Mouse (Mus musculus) thymus, adult 2 months (tissue): ENCODE measurements around the gene Ttc23. TPM values are rescaled to one million over a fixed set of nuclear protein-coding genes. Genes with fewer than 3 reads are reported as not detected.

ENCODE experiments used
- DNase-seq: peaks from one replicate; pipeline ENCODE4 v3.0.0; 2021
- H3K27ac ChIP-seq: fragments of 200-500 bp; 2 replicates; pipeline ENCODE4 v1.5.1; 2012; ENCODE audit warnings: low read length, control low read depth; ENCODE audit not compliant: control insufficient read depth, insufficient read depth
- H3K27me3 ChIP-seq: fragments of 200-500 bp; 2 replicates; pipeline ENCODE4 v1.6.1; 2012; ENCODE audit warnings: mild to moderate bottlenecking, low read length, moderate library complexity, mixed read lengths; ENCODE audit not compliant: control insufficient read depth, insufficient read depth
- H3K36me3 ChIP-seq: fragments of 200-500 bp; 2 replicates; pipeline ENCODE4 v1.6.1; 2012; ENCODE audit warnings: mild to moderate bottlenecking, low read length, moderate library complexity; ENCODE audit not compliant: control insufficient read depth, insufficient read depth
- H3K4me1 ChIP-seq: fragments of 200-500 bp; replicated peaks from 2 replicates; pipeline ENCODE4 v1.6.1; 2012; ENCODE audit warnings: low read length; ENCODE audit not compliant: control insufficient read depth, insufficient read depth
- H3K4me3 ChIP-seq: fragments of 200-500 bp; 2 replicates; pipeline ENCODE4 v1.5.1; 2012; ENCODE audit warnings: mild to moderate bottlenecking, low read length, control low read depth, moderate library complexity; ENCODE audit not compliant: control insufficient read depth, insufficient read depth
- CTCF ChIP-seq: fragments of 200-500 bp; IDR thresholded peaks from 2 replicates; pipeline ENCODE4 v1.5.1; 2012; ENCODE audit warnings: mild to moderate bottlenecking, control low read depth, low read length, moderate library complexity, borderline replicate concordance; ENCODE audit not compliant: control insufficient read depth, poor library complexity, insufficient read depth; ENCODE audit errors: extremely low read depth
- POLR2A ChIP-seq: fragments of 200-500 bp; IDR thresholded peaks from 2 replicates; pipeline ENCODE4 v1.6.1; 2012; ENCODE audit warnings: mild to moderate bottlenecking, low read length, control low read depth, moderate library complexity; ENCODE audit not compliant: control insufficient read depth, poor library complexity, insufficient read depth; ENCODE audit errors: extremely low read depth
- WGBS: fragments of 180-500 bp; shearing (Covaris S2); methylation state at CpG from one replicate; pipeline ENCODE4 v1.1.7; 2018; 5-methylcytosine and 5-hydroxymethylcytosine counted together
- polyA plus RNA-seq: library from polyadenylated mRNA; depleted of rRNA; stranded (reverse); fragments of >200 nt; gene quantifications from 2 replicates; pipeline ENCODE4 v1.2.3, GENCODE M21; 2012

Ttc23 gene
- polyA plus RNA-seq, 1 experiment, result 4.5 TPM

DNA sequence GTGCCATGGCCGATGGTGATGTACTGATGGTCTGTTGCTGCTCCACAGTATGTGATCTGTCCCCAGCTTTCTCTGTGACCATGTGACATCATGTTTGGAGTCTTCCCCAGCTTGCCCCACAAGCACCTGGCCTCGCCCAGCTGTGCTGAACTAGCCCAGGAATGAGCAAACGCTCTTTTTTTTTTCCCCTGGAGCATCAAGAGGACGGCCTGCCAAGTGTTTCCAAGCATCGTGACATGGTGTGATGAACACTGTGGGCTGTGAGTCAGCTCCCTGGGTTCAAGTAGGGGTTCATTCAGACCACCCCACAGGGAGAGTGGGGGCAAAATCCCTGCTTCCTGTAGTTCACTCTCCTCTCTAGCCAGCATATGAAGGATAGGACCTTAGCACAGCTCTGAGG is 26.4 kb downstream of the Ttc23 start:
- no peaks in the 10 kb centered on the region for H3K4me1 ChIP-seq
- H3K4me3 ChIP-seq, result no peak overlapping the region
- WGBS, result 91% methylated on average over 5 of the region's 5 CpGs
- no peak for DNase-seq
- H3K27ac ChIP-seq, result no peak overlapping the region
- H3K36me3 ChIP-seq, result no peaks in the 10 kb centered on the region
- no peaks in the 10 kb centered on the region for H3K27me3 ChIP-seq
- TF ChIP-seq POLR2A (no peak), CTCF (no peak)

DNA sequence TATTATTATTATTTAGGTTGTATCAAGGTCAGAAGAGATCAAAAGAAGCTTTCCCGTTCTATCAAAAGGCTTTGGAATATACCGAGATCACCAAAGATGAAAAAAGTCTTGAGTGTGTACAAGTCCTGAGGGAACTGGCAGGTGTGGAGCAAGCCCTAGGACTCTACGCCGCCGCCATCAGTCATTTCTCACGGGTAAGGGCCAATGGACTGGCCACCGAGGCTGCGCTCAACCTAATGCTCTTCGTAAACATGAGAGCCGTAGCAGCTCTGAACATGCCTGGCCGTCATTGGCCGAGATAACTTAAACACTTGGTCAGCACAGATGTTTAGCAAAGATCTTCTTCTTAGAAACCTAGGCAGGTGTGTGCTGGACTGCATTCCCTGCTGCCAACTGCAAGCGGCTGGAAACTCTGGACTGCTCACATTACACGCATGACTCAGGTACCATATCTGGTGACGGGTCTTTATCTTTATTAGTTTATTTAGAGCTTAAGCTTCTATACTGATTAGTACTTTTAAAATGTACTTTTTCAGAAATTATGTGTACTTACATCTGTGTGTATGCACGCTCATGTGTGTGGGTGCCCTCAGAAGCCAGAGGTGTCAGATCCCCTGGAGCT is 31.8 kb downstream of the Ttc23 start:
- WGBS, result 95% methylated on average over 16 of the region's 16 CpGs
- Histone ChIP-seq H3K4me1 (no peaks in the 10 kb centered on the region), H3K36me3 (no peaks in the 10 kb centered on the region), H3K27ac (no peak overlapping the region), H3K4me3 (no peak overlapping the region), H3K27me3 (no peaks in the 10 kb centered on the region)
- TF ChIP-seq CTCF (no peak), POLR2A (no peak)
- DNase-seq, result no peak

DNA sequence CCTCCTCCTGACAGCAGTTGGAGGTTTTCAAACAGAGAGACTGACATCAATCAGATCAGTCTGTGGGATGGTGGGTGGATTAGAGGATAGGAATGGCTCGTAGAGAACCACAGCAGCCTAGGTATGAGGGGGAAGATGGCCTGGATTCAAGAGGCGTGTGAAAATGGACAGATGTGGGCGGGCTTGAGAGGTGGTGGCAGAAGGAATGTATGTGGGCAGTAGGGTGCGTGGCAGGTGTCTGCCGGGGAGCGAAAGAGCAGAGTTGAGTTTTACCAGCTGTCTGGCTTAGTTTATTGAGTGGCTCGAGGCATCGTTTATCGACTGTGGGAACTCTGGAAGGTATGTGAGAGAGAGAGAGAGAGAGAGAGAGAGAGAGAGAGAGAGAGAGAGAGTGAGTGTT is 33.9 kb downstream of the Ttc23 start:
- TF ChIP-seq CTCF, result no peak
- TF ChIP-seq POLR2A, result no peak
- no peaks in the 10 kb centered on the region for H3K36me3 ChIP-seq
- DNase-seq, result no peak
- no peak overlapping the region for H3K27ac ChIP-seq
- 92% methylated on average over 9 of the region's 9 CpGs for WGBS
- no peaks in the 10 kb centered on the region for H3K4me1 ChIP-seq
- H3K27me3 ChIP-seq, result no peaks in the 10 kb centered on the region
- no peak overlapping the region for H3K4me3 ChIP-seq

DNA sequence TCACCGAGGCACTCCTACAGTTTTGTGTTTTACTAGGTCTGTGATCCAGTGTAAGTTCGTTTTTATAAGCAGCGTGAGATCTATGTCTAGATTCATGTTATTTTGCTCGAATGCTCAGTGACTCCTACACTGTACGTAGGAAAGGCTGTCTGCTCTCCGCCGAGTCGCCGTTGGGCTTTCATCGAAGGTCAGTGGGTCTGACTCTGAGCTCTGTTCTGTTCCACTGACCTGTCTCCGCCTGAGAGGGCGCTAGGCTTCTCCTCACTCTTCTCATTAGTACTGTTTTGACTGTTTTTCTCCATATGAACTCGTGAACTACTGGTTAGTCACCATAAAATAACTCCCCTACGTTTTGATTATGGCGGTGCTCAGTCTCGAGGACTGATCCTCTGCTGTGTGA is 35.8 kb downstream of the Ttc23 start:
- H3K4me1 ChIP-seq, result no peaks in the 10 kb centered on the region
- H3K27me3 ChIP-seq, result no peaks in the 10 kb centered on the region
- WGBS, result 91% methylated on average over 16 of the region's 16 CpGs
- no peak for DNase-seq
- no peak for TF ChIP-seq CTCF
- TF ChIP-seq POLR2A, result no peak
- no peak overlapping the region for H3K4me3 ChIP-seq
- H3K36me3 ChIP-seq, result no peaks in the 10 kb centered on the region
- no peak overlapping the region for H3K27ac ChIP-seq

DNA sequence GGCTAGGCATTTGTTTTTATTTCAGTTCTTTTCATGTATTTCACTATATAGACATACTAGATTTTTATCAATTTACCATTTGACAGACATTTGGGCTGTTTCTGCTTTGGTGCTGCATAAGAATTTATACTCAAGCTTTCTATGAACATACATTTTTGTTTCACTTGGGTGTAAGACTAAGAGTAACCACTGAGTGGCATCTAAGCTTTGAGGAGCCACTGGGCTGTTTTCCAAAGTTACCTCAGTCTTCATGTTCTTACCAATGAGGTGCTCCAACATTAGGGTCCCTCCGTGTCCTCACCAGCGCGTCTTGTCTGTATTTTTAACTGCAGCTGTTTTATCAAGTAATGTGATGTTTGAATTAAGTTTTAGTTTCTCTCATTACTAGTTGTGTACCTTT is 39.3 kb downstream of the Ttc23 start:
- TF ChIP-seq CTCF, result no peak
- no peak for TF ChIP-seq POLR2A
- 94% methylated on average over 3 of the region's 3 CpGs for WGBS
- Histone ChIP-seq H3K27me3 (no peaks in the 10 kb centered on the region), H3K36me3 (no peaks in the 10 kb centered on the region), H3K4me1 (no peaks in the 10 kb centered on the region), H3K27ac (no peak overlapping the region), H3K4me3 (no peak overlapping the region)
- no peak for DNase-seq

DNA sequence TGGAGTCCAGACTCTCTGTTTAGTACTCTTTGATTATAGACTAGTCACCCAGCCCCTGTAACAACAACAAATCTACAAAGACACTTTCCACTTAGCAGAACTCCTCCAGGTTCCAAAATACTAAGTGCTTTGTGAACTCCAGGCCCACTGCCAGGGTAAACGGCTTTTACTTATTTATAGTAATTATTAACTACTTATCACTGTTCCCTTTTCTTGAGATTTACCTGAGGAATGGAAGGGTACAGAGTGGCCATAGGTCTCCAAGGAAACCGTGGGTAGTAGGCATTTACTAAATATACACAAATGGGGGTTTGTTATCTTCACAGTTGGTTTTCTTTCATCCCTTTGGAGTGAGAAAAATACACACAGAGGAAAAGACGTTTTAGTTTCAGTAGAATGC is 41.1 kb downstream of the Ttc23 start:
- H3K36me3 ChIP-seq, result no peaks in the 10 kb centered on the region
- no peaks in the 10 kb centered on the region for H3K27me3 ChIP-seq
- no peak for DNase-seq
- no peaks in the 10 kb centered on the region for H3K4me1 ChIP-seq
- H3K27ac ChIP-seq, result no peak overlapping the region
- TF ChIP-seq CTCF (no peak), POLR2A (no peak)
- 81% methylated on average over 3 of the region's 3 CpGs for WGBS
- H3K4me3 ChIP-seq, result no peak overlapping the region

DNA sequence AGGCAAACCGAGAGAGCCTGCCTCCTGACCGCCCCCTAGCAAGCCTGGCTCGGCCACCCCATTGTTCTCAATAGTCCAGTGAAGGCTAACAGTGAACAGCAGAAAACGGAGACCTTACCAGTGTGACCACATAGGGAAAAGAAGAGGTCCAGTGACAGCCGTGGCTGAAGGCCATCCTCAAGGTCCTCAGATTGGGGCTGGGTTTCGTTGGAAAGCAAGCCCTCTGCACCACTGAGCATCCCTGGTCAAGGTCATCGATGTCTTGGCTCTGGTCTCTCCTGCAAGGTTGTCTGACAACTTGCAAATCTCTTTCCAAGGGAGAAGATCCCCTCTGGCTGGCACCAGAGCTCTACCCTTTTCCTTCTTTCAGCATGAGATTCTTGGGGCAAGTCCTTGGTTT is 42.6 kb downstream of the Ttc23 start:
- Histone ChIP-seq H3K27me3 (no peaks in the 10 kb centered on the region), H3K36me3 (no peaks in the 10 kb centered on the region), H3K4me1 (no peaks in the 10 kb centered on the region), H3K27ac (no peak overlapping the region), H3K4me3 (no peak overlapping the region)
- 94% methylated on average over 7 of the region's 7 CpGs for WGBS
- DNase-seq, result no peak
- TF ChIP-seq POLR2A (no peak), CTCF (no peak)
